Mouse (Mus musculus) E14TG2a.4 (cell line): ENCODE data around the gene Ang.

Experiments
- CTCF ChIP-seq: conservative IDR thresholded peaks from 2 replicates; pipeline ENCODE4 v1.5.1; 2014; ENCODE audit warnings: low read length
- NANOG ChIP-seq: IDR thresholded peaks from 2 replicates; pipeline ENCODE4 v1.6.1; 2014; ENCODE audit warnings: borderline replicate concordance, low read length, mixed read lengths
- POU5F1 ChIP-seq: IDR thresholded peaks from 2 replicates; pipeline ENCODE4 v1.6.1; 2014; ENCODE audit warnings: low read length, borderline replicate concordance

- TF ChIP-seq CTCF: no peak
- no peak for TF ChIP-seq POU5F1
- no peak for TF ChIP-seq NANOG
Observed at GRCm38 (mm10) chr14:51140342-51140741, 49.4 kb downstream of the Ang start.
